Mouse (Mus musculus): Measurements from ENCODE around the gene Rbm17.

The Rbm17 gene

GRCm38 (mm10) chr2:11597906-11598305 lies 6.0 kb downstream of the Rbm17 start:
- in situ Hi-C loops (cut with MboI, MseI): no loop called here

GRCm38 (mm10) chr2:11596690-11597089 lies 7.3 kb downstream of the Rbm17 start:
- in situ Hi-C loops (cut with MboI, MseI): no loop called here

- in situ Hi-C loops (cut with MboI, MseI): no loop called here
Measured at GRCm38 (mm10) chr2:11587996-11588395, 16.0 kb downstream of the Rbm17 start.

GRCm38 (mm10) chr2:11579399-11579798 lies 24.6 kb downstream of the Rbm17 start:
- in situ Hi-C loops (cut with MboI, MseI): no loop called here

GRCm38 (mm10) chr2:11578187-11578586 lies 25.8 kb downstream of the Rbm17 start:
- in situ Hi-C loops (cut with MboI, MseI): no loop called here

- in situ Hi-C loops (cut with MboI, MseI): loop anchor here (5.0 to 25.0 kb wide), 2 partner anchors 299 to 839 kb away; partner anchors contain the start of gene Mindy3
Measured at GRCm38 (mm10) chr2:11573684-11574083, 30.3 kb downstream of the Rbm17 start.

GRCm38 (mm10) chr2:11571004-11571535 lies 32.9 kb downstream of the Rbm17 start:
- in situ Hi-C loops (cut with MboI, MseI): loop anchor here (5.0 to 25.0 kb wide), 2 partner anchors 301 to 841 kb away; partner anchors contain the start of gene Mindy3

GRCm38 (mm10) chr2:11568471-11568870 lies 35.5 kb downstream of the Rbm17 start:
- in situ Hi-C loops (cut with MboI, MseI): loop anchor here (25.0 kb wide), 1 partner anchor 844 kb away; the partner anchor contains the start of gene Mindy3

GRCm38 (mm10) chr2:11567781-11568362 lies 36.1 kb downstream of the Rbm17 start:
- in situ Hi-C loops (cut with MboI, MseI): loop anchor here (25.0 kb wide), 1 partner anchor 844 kb away; the partner anchor contains the start of gene Mindy3

GRCm38 (mm10) chr2:11566898-11567297 lies 37.1 kb downstream of the Rbm17 start:
- in situ Hi-C loops (cut with MboI, MseI): loop anchor here (25.0 kb wide), 1 partner anchor 845 kb away; the partner anchor contains the start of gene Mindy3

GRCm38 (mm10) chr2:11566241-11566640 lies 37.7 kb downstream of the Rbm17 start:
- in situ Hi-C loops (cut with MboI, MseI): loop anchor here (25.0 kb wide), 1 partner anchor 846 kb away; the partner anchor contains the start of gene Mindy3

GRCm38 (mm10) chr2:11564768-11565167 lies 39.2 kb downstream of the Rbm17 start:
- in situ Hi-C loops (cut with MboI, MseI): loop anchor here (25.0 kb wide), 1 partner anchor 848 kb away; the partner anchor contains the start of gene Mindy3

GRCm38 (mm10) chr2:11563256-11563655 lies 40.7 kb downstream of the Rbm17 start:
- in situ Hi-C loops (cut with MboI, MseI): loop anchor here (25.0 kb wide), 1 partner anchor 849 kb away; the partner anchor contains the start of gene Mindy3

GRCm38 (mm10) chr2:11558654-11559053 lies 45.3 kb downstream of the Rbm17 start:
- in situ Hi-C loops (cut with MboI, MseI): loop anchor here (25.0 kb wide), 1 partner anchor 854 kb away; the partner anchor contains the start of gene Mindy3

- in situ Hi-C loops (cut with MboI, MseI): loop anchor here (25.0 kb wide), 1 partner anchor 855 kb away; the partner anchor contains the start of gene Mindy3
Measured at GRCm38 (mm10) chr2:11557244-11557643, 46.7 kb downstream of the Rbm17 start.

- in situ Hi-C loops (cut with MboI, MseI): loop anchor here (25.0 kb wide), 1 partner anchor 857 kb away; the partner anchor contains the start of gene Mindy3
Measured at GRCm38 (mm10) chr2:11555316-11555715, 48.6 kb downstream of the Rbm17 start.

- in situ Hi-C loops (cut with MboI, MseI): loop anchor here (25.0 kb wide), 1 partner anchor 859 kb away; the partner anchor contains the start of gene Mindy3
Measured at GRCm38 (mm10) chr2:11553471-11554400, 50.2 kb downstream of the Rbm17 start, which contains the start of gene Pfkfb3. Gene Pfkfb3 (minus strand): TSS chr2:11554077.

GRCm38 (mm10) chr2:11552966-11553451 lies 50.9 kb downstream of the Rbm17 start:
- in situ Hi-C loops (cut with MboI, MseI): loop anchor here (25.0 kb wide), 1 partner anchor 859 kb away; the partner anchor contains the start of gene Mindy3

- in situ Hi-C loops (cut with MboI, MseI): loop anchor here (25.0 kb wide), 1 partner anchor 860 kb away; the partner anchor contains the start of gene Mindy3
Measured at GRCm38 (mm10) chr2:11552297-11552821, 51.6 kb downstream of the Rbm17 start.

GRCm38 (mm10) chr2:11551726-11552125 lies 52.2 kb downstream of the Rbm17 start:
- in situ Hi-C loops (cut with MboI, MseI): loop anchor here (25.0 kb wide), 1 partner anchor 861 kb away; the partner anchor contains the start of gene Mindy3

GRCm38 (mm10) chr2:11548508-11548907 lies 55.4 kb downstream of the Rbm17 start:
- in situ Hi-C loops (cut with MboI, MseI): loop anchor here (5.0 kb wide), 1 partner anchor 46 kb away; no protein-coding TSS in a partner anchor
